Mouse (Mus musculus): Measurements from ENCODE around the gene Gm10184. TPM values are rescaled to one million over a fixed set of nuclear protein-coding genes. Genes with fewer than 3 reads are reported as not detected.
"Not testable (repeated sequence)": the region's sequence is repeated elsewhere in the genome, so short reads cannot be mapped to it uniquely, and the experiment has no call there.

Gene Gm10184
- 10 to 100 TPM; 17.6 to 27.9 TPM for polyA plus RNA-seq (2017; shearing (Covaris generic))

- no peak for ATAC-seq
These were observed at the start of gene Gm10184 for GRCm38 (mm10) chr17:89910349-89910748. Gene Gm10184 (minus strand): TSS chr17:89910449.

GRCm38 (mm10) chr17:89933950-89934349 is 23.7 kb upstream of the Gm10184 start:
- no peak for ATAC-seq

DNA sequence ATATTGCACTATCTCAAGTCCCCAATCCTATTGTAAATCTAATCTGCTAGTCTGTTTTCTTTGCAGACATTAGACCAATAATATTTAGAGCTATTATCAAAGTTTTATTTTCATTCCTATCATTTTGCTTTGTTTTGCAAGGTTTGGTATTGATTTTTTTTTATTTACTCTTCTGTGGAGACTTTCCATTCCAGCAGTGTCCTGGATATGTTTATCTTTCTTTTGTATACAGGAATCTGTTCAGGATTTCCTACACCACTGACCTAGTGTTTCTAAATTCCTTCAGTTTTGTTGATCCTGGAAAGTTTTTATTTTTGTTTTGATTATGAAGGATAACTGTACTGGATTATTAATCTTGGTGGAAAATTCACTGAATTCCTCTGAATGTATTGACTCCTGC is 2.6 kb downstream of the Gm10184 start:
- no peak for ATAC-seq

DNA sequence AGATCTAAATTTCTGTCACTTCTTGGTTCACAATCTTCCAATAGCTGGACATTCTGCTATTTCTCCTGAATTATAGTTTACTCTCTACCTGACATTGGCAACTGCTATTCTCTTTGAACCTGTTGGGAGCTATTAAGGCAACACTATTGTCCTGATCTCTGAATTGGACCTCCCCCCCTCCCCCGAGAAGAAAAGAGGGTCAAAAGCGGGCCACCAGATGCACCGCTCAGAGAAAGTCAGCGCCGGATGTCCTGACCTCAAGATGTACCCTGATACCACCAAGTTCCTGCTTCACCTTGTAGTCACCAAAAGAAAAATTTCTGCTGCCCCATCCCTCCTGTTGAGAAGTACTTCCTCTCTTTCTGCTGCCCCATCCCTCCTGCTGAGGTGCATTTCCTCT is 5.5 kb downstream of the Gm10184 start:
- ATAC-seq: not testable (repeated sequence)

DNA sequence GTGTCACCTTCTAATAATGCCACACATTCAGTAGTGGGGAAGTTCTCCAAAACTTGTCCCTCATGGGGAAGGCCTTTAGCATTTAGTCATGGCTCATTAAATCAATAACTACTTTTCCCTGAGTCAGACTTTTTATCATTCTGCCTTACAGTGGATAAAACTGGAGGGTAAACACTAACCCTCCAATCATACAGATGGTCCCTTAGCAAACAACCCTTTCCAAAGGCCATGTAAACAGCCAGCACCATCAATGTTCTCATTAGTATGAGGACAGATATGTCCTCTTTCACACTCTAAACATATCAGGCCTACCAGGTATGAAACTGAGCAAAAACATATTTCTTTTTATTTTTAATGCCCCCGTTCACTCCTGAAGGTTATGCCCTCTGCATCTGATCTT is 7.5 kb downstream of the Gm10184 start:
- ATAC-seq: no peak

- ATAC-seq: no peak
These were observed 9.6 kb downstream of the Gm10184 start for GRCm38 (mm10) chr17:89900610-89901009.

GRCm38 (mm10) chr17:89899813-89900212 is 10.4 kb downstream of the Gm10184 start:
- ATAC-seq: no peak

GRCm38 (mm10) chr17:89864996-89865395 is 45.3 kb downstream of the Gm10184 start:
- no peak for ATAC-seq

All from CD4-positive, CD25-positive, alpha-beta regulatory T cell, adult 4 months (primary cell).